Mouse (Mus musculus) erythroid progenitor cell, adult 5-6 weeks (primary cell): ENCODE data around the gene Ddah1. TPM values are rescaled to one million over a fixed set of nuclear protein-coding genes. Genes with fewer than 3 reads are reported as not detected.
"Not testable (repeated sequence)": the region's sequence is repeated elsewhere in the genome, so short reads cannot be mapped to it uniquely, and the experiment has no call there.

ENCODE experiments used
- ATAC-seq: replicated peaks from 2 replicates; pipeline ENCODE4 v1.8.0; 2016; ENCODE audit warnings: moderate number of reproducible peaks, mild to moderate bottlenecking, moderate TSS enrichment, inconsistent platforms; ENCODE audit not compliant: poor library complexity, low FRiP score, severe bottlenecking
- total RNA-seq, 2 experiments: library from RNA; stranded (forward) in 1 of 2; stranded (reverse) in 1 of 2; fragments of 150-400 nt in 1 of 2; fragments of 186-747, 209-891 nt in 1 of 2; gene quantifications; 2 replicates each; pipeline versions ENCODE4 v1.2.3 to v1.2.4; 2015 to 2017; ENCODE audit warnings: low replicate concordance in 2 of 2

Gene Ddah1
- total RNA-seq, 2 experiments from 2014 or later: not detected

DNA sequence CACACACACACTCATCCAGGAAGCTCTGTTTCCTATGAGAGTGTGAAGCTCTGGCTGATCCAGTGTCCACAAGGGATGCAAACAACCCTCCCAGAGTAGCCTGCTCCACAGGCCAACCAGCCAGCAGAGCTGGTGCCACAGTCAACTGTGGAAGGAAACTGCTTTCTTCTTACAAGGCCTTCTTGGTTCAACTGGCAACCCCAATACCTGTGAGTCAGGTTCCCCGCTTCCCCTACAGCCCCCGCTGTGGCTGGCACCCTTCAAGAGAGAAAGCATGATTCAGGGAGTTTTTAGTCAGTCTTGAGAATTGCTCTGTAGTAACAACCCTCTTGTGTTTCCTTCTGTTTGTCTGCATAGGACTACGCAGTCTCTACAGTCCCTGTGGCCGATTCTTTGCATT, 94.3 kb downstream of the Ddah1 start:
- no peak for ATAC-seq

DNA sequence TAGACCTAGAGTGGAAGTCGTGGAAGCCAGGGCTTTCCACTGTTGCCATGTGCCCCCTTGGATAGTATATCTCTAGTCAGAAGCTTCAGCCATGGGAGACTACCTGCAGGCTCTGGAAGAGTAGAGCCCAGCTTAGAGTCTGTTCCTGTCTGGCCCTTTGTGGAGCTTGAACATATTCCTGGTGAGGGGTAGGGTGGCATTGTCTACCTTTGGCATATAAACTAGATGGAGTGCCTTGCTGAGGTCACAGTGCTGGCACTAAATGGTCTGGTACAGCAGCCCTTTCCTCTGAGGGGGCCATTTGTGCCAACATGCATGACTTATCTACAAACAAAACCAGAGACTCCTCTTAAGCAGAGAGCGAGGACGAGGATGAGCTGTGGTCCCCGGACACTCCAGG, 95.2 kb downstream of the Ddah1 start:
- ATAC-seq: no peak

DNA sequence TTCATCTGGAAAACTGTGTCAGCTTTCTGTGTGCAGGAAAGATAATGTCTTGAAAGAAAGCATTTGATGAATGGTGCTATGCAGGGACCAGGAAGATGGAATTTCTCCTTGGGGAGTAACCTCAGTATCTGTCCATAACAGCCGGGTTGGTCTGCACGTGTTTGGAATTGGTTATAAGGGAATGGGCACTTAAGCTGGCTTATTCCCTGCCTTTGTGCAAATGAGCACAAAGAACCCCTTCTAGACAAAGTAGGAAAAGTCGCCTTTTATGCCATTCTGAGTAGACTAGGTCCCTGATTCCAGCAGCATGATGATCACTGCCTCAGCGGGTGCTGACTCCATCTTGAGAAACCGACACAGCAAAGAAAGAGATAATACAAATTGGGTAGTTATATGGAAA, 96.0 kb downstream of the Ddah1 start:
- ATAC-seq: no peak

DNA sequence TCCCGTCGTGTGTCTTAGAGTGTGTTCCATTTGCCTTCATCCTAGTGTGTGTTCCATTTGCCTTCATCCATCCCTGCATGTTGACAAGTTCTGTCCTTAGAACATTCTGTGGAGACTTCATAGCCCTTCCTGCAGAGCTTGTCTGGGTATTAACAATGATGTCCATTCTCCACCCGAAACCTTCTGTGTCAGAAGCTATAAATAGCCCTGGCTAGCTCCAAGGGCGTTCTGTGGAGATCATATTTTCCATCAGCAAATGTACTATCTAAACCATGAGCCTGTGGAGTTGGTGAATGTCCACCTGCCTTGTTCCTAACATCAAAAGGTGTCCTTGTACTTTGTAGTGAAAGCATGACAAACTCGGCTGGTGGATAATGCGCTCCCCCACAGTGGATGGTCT, 96.8 kb downstream of the Ddah1 start:
- ATAC-seq: no peak

DNA sequence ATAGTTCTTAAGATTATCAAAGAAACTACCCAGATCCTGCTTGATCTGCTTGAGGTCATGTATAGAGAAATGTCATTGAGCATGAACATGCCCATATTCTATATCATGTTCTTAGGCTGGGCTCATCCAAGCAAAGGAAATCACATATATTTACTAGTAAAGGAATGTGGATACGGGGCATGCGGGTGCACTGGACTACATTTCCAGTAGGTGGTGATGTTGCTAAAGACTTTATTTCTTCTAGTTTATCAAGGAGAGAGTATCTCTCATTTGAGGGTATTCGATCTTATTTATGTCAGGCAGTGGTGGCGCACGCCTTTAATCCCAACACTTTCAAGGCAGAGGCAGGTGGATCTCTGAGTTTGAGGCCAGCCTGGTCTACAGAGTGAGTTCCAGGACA, 99.9 kb downstream of the Ddah1 start:
- ATAC-seq: no peak

DNA sequence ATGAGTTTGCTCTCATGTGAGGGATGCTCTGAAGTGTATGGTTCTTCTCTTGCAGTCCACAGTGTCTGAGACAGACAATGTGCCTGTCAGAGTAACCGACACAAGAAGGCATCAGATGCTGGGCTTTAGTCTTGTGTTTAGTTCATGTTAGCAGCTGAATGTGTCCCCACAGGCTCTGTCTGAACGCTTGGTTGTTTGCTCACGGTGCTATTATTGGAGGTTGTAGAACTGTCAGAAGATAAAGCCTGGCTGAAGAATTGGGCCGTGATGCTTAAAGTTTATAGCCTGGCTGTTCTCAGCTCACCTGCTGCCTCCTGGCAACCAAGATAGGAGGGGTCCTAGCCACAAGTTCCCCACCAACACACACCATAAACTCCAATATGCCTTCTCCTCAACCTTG, 104.0 kb downstream of the Ddah1 start:
- no peak for ATAC-seq

DNA sequence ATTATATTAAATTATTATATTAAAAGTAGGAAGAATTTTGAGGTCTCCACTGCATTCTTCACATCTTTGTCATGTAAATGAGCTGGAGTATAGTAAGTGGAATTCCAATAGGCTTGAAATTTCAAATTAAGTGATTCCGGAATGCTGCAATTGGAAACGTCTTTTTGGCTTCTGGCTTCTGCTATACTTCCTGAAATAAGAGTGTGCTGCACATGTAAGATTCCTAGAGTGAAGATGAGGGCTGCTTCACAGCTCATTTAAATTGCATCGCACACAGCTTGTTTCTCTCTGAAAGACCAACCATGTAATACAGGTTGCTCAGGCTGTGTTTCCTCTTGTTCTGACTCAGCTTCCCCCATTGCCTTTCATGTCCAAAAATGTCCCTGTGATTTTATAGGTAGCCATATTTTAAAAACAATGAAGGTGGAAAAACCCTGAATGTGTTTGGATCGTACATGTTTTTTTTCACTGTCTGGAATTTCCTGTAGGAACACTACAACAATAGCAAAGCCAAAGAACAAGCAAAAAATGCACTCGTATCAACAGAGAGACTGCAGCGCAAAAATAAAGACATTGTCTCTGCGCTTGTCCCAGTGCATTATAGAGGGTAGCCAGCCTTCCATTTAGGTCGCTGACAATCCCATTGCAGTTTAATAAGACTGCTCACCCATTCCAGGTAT, 105.7 kb downstream of the Ddah1 start:
- no peak for ATAC-seq

DNA sequence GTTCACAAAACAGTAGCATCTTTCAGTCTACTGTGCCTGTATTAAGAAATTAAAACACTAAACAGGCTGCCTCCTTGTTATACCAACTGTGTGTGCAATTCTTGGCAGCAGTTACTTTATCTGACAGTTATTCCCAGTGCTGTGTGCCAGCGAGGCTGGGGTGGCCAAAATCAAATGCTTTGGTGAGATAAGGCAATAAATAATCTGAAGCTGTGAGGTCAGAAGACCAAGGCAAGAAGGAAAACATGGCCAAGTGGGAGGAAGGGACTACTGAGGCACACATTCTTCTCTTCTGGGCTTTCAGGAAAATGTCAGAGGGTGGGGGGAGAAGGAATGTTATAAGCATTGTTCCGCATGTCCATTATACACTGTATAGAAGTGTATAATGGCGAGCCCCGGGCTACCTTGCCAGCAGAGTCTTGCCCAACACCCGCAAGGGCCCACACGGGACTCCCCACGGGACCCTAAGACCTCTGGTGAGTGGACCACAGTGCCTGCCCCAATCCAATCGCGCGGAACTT, 106.3 kb downstream of the Ddah1 start:
- no peak for ATAC-seq

DNA sequence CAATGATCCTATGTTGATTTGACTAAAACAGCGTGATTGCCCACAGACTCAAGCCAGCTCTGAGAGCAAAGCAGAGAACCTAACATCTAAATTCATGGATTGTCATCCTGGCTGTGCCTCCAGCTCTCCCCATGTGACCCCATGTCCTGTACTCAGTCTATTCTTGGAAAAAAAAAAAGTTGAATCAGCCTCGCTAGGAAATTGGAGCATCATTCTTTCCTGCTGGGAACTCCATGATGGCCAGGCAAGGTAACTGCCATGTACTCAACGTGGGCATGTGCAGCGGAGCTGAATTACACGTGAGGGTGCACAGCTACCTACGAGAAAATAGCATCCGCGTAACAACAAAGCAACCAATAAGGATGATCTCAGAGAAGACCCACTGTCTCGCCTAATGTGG, 114.2 kb downstream of the Ddah1 start:
- ATAC-seq: no peak

DNA sequence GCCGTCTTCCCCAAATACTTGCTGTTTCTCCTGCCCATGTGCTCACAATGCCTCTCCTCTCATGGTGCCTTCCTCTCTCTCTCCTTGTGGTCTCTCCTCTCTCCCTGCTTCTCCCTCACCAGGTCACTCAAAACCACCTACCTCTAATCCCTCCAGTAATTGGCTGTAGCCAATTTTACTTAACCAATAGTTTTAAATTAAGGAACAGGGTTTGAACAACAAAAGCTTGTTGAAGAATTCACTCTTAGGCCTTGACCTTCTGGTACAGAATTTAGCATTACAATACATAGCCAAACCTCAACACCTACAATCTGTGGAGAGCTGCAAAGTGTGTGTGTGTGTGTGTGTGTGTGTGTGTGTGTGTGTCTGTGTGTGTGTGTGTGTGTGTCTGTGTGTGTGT, 114.8 kb downstream of the Ddah1 start:
- no peak for ATAC-seq

DNA sequence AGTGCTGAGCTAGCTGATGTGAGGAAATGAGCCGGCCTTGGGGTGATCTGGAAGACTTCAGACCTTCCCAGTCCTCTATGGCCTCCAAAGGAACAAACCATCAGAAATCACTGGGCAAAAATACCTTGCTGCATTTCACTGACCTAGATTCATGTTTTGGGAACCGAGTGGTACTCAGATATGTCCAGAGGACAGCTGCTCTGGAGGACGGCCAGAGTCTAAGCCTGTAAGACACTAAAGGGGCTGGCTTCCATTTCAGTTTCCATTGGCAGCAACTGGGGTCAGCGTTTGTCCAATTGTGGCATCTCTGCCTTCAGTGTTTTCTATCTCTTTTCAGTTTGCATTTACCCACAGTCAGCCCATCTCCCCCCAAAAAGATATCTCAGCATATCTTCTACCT, 115.7 kb downstream of the Ddah1 start:
- no peak for ATAC-seq

DNA sequence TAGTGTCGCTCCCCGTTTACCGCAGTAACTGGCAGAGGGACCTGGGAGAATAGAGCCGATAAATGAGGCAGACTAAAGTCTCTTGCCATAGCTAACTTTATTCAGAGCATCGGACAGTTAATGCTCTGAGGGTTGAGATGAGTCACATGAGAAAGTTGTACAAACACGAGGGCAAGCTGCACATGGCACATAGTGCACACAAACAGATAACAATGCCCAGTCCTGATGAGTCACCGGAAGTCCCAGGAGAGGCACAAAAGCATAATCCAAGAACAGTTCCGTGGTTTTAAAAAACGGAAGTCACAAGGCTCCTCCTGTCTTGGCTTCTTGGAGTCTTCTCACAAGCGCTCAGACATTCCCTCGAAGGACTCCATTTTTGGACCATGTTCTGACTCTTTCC, 117.6 kb downstream of the Ddah1 start:
- no peak for ATAC-seq

DNA sequence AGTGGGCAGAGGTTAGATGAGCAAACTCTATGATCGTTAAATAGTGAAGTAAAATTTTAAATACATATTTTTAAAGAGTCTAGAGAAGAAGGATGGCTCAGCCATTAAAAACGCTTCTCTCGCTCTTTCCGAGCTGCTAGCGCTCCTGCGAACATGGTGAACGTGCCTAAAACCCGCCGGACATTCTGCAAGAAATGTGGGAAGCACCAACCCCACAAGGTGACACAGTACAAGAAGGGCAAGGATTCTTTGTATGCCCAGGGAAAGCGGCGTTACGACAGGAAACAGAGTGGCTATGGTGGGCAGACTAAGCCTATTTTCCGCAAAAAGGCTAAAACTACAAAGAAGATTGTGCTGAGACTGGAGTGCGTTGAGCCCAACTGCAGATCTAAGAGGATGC, 120.4 kb downstream of the Ddah1 start:
- not testable (repeated sequence) for ATAC-seq

DNA sequence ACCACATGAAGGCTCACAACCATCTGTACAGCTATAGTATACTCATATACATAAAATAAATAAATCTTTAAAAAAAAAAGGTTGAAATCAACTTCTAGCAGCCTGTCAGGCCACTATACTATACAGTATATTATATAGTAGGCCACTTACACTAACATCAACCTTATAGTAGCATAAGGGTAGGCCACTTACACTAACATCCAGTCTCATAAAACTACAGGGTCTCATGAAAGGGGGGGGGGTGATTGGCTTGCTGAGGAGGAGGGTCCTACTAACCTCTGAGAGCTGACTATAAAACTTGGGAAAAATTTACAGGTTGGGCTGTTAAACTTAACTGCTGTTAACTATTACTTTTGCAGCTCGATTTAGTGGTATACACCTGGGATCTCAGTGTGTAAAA, 121.9 kb downstream of the Ddah1 start:
- ATAC-seq: no peak

DNA sequence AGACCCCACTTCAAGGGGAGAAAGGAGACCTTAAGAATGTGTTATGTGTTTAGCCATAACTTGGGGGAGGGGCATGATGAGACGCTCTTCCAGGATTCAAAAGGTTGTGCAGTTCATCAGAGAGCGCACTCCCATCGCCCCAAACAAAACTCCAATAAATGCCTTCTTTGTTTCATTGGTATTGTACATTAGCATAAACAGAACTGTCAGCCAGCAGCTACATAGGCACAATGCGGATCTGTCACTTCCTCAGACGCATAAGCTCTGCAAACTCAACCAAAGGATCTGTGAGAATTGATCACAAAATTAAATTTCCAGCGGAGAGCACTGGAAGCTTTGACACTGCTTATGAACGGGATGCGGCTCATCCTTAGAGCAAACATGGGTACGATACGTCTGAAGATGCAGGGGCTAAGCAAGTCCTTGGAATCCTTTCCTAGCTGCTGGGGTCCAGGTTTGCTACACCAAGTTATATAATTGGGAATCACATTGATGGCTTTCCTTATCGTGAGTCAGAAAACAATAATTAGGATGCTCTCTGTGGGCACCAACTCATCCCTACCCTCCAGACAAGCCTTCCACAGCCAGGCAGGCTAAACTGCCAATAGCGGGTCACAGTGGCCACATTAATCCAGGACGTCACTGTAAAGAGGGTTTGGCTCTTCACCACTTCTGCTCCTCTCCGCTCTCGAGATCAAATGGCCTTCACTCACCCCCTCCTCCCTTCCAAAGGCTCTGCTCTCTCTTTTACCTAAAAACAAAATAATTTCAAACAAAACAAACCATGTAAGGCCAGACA, 123.8 kb downstream of the Ddah1 start:
- no peak for ATAC-seq

DNA sequence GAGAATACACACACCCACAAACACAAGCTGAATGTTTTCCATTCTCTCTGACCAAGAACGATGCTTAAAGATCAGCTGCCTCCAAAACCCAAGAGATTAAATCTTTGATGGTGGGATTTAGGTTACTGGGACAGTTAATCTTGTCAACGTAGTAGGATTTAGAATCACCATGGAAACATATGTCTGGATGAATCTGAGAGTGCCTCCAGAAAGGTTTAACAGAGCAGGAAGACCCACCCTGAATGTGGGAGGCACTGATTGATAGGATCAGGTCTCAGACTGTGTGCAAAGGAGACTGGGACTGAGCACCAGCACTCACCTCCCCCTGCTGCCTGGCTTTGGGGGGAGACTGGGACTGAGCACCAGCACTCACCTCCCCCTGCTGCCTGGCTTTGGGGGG, 124.8 kb downstream of the Ddah1 start:
- no peak for ATAC-seq

DNA sequence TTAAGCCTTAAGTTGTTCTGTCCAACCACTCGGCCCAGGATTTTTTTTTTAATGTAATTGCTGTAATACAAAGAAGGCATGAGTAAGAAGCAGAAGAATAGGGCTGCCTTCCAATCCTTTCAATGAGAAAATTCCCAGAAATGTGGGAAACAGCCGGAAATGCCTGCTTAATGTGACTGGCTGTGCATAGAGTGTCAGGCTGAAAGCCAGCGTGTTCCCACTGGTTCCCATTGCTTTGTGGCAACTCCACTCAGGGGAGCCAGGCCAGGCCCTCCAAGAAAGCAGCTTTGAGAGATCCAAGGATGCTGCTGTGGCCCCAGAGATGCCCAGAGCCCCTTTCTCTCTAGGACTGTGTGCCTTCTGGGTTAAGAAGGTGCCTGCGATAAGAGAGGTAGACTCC, 126.9 kb downstream of the Ddah1 start:
- no peak for ATAC-seq

DNA sequence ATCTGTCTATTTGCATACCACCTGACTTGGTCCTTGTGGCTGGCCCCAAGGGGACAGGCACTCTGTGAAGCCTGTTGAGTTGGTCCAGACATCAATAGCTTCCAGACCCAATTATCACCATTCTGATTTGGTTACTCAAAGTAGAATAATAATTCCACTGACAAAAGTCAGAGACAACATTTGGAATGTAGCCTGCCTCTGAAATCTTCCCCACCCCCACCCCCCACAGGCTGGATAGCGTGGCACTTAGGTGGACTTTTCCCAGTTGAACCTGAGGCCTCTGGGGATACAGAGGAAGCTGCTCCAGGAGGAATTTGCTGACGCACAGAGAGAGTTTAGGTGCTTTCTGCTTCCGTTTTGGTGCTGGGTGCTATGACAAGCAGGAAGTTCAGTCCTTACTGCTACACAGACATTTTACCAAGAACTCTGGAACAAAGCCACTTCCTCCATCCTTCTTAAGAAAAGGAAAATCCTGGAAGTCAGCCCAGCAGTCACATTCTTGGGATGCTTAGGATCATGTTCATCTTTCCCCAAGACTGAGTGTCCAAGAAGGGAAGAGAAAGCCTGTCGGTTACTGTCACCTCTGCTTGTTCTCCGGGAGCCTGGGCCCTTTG, 127.5 kb downstream of the Ddah1 start:
- no peak for ATAC-seq

DNA sequence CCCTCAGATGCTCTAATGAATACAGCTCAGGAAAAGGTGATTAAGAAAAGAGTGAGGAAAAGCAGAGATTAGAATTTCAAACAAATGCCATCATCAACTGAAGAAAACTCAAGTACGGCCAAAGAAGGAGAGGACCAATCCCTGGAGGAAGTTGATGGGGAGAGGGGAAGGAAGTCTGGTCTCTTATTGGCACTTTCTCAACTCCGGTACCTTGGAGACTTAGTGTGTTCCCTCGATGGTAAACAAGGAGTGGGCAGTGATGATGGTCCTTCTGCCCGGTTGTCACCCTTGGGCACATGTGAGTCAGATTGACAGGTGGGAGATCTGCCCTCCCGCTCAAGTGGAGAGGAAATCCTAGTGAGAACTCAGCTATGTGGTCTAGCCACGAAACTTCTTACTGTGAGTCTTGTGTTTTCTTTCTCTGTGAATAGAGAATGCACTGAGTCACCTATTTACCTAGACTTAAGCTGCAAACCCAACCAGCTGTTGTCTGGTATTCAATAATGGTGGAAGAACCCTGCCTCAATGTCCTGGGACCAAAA, 129.0 kb downstream of the Ddah1 start:
- ATAC-seq: no peak

DNA sequence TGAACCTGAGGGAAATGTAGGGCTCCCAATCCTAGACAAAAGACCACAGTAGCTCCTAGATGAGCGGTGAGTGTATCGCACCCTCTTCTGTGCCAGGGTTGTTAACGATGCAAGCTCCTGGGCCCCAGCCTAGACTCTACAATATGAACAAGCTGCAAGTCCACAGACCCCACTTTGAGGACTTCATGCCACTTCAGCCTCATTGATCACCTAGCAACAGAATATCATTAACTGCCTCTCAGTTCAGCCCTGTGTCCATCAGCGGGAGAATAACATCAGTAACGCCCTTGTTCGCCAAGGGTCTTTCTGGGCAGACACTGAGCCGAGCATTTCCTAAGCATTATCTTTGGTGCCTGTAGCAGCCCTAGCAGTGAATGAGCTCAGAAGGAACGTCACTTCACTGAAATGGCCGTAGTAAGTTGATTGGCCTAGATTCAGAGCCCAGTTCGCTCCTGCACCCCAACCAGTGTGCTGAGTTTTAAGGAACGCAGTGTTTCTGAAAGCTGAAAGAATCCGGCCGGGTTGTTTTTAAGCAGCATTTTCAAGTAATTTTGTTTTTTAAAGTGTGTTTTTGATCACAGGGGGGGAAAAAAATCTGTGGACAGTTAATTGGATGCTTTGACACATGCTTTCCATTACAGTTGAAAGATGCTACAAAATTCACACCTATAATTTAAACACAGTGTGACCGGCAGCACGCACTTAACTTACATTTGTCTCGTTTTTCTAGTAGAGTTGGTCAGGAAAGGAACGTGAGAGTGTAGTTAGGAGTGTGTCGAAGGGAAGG, 132.1 kb downstream of the Ddah1 start:
- ATAC-seq: no peak
